Mouse (Mus musculus) layer of hippocampus, postnatal 25 days (tissue): ENCODE measurements around the gene Myo5c. TPM values are rescaled to one million over a fixed set of nuclear protein-coding genes. Genes with fewer than 3 reads are reported as not detected.
"Not testable (repeated sequence)": the region's sequence is repeated elsewhere in the genome, so short reads cannot be mapped to it uniquely, and the experiment has no call there.

ENCODE experiments used
- DNase-seq, 2 experiments: peaks; one replicate each; pipeline ENCODE4 v3.0.0; 2022; ENCODE audit warnings: mixed read lengths in 2 of 2, low spot score in 1 of 2; ENCODE audit errors: extremely low spot score in 1 of 2
- total RNA-seq, 2 experiments: library from RNA; stranded (reverse); gene quantifications; 2 replicates each; pipeline ENCODE4 v1.2.3; 2021

Gene Myo5c
- total RNA-seq, 2 experiments from 2014 or later: 0.49 to 0.54 TPM

DNA sequence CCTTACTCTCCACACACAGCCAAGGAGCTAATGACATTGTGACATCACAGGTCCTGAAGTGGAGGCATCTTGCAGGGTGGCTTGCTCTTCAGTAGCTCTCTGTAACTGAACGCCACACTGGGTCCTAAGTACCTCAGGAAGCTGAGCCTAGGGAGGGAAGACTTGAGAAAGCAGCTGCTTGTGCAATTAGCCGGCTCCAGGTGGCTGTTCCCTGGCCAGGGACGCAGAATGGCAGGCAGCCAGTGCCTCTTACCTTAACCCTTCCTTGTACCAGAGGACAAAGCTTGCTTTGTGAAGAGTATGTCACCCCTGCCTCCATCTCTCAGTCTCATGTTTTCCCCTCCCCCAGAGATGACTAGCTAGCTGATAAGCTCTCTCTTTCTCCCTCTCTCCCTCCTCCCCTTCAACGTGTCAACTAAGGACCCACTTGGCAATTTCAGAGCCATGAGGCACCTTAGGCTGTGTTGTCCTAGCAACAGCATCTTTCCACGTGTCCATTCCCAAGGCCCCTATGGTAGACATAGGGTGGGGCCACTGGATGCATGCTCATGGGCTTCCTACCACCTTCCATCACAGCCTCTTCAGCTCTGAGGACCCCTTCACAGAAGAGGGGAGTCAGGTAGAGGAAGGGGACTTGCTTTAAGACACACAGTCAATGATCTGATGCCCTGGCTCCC lies 12.0 kb downstream of the Myo5c start:
- DNase-seq: no peak

DNA sequence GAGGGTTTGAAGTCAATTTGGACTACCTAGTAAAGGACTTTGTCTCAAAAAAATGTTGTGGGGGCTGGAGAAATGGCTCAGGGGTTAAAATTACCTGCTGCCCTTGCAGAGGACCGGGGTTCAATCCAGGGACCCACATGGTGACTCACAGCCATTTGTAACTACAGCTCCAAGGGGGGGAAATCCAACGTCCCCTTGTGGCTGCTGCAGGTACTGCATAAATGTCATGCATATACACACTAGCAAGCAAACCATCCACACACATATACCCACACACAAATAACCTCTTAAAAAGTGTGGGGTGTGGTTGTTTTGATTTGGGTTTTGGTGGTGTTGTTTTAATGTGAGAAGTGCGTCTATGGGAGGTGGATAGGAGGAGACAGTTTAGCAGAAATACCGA lies 12.7 kb downstream of the Myo5c start:
- no peak for DNase-seq

DNA sequence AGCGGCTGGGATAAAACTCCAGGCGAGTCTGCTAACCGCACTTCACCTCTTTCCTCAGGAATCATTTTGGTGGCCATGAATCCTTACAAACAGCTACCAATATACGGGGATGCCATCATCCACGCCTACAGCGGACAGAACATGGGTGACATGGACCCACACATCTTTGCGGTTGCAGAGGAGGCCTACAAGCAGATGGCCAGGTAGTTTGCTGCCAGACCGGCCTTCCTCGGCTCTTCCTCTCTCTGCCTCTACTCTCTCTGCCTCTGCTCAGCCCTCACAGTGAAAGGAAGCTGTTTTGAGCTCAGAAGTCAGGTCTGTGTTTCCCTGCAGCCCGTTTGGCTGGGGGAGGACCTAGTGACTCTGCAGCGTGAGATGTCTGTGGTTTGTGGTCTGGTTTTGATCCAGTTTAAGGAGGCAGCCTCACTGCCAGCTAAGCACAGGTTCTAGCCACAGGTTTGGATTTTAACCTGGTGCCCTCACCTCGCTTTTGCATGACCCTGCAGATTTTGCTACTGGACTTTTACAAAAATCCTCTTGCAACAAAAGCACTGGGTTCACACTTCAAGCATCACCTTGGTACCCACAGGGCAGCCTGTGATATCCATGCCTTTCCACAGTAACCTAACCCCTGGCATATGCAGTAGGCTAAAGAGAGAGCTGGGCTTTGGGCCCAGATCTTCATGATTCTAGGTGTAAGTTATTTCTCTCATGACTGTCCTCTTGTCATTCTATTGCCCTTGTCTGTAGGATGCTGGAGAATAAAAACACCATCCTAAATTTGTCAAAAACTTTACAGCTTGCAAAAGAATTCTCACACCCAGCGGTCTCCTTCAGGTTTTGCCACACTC lies 14.5 kb downstream of the Myo5c start:
- DNase-seq: no peak

DNA sequence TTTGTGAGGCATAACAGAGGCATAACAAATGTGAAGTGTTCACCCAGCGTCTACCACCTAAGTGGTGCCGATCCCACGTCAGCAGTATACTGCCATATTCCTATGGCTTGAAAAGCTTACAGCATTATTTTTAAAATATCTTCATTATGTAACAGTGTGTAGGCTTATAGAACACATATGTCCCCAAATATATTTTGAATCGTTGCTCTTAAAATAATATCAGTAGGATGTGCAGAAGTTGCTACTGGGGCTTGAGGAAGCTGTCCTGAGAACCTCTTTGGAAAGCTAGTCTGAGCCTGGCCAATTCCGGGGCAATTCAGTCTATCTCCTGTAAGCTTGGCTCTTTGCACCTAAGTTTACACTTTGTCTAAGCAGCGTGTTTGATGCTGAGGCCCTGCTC lies 16.1 kb downstream of the Myo5c start:
- DNase-seq: no peak

DNA sequence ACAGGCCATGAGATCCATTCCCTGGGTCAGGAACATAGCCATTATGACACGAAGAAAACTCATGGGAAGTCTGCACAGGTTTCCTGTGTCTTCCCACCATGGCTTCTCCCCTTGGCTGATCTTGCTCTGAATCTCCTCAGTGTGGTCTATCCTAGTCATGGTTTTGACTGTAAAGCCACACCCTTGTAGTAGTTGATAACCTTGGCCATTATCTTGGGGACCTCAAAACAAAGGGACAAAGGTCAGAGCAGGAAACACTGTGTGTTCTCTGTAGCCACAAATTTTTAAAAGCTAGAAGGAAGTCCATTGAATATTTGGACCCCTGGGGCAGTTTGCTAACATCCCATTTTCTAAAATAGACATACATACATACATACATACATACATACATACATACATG lies 16.5 kb downstream of the Myo5c start:
- DNase-seq: no peak

DNA sequence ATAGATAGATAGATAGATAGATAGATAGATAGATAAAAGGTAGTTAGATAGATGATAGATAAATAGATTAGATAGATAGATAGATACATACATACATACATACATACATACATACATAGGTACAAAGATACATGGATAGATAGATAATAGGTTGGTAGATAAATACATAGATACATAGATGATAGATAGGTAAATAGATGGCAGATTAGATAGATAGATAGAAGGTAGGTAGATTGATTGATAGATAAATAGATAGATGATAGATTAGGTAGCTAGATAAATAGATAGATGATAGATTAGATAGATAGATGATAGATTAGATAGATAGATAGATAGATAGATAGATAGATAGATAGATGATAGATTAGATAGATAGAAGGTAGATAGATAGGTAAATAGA lies 17.1 kb downstream of the Myo5c start:
- no peak for DNase-seq

DNA sequence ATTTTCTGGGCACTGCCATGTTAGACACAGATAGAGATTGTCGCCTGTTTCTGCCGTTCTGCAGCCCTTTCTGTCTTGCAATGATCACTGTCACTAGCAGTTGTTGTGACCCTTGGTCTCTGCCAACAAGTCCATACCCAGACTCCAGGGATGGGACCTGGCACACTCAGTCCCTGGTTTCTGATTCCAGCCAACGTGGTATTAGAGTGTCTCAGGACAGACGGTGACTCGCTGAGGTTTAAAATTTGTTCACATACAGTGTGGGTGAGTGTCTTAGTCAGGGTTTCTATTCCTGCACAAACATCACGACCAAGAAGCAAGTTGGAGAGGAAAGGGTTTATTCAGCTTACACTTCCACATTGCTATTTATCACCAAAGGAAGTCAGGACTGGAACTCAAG lies 21.3 kb downstream of the Myo5c start:
- not testable (repeated sequence) for DNase-seq

DNA sequence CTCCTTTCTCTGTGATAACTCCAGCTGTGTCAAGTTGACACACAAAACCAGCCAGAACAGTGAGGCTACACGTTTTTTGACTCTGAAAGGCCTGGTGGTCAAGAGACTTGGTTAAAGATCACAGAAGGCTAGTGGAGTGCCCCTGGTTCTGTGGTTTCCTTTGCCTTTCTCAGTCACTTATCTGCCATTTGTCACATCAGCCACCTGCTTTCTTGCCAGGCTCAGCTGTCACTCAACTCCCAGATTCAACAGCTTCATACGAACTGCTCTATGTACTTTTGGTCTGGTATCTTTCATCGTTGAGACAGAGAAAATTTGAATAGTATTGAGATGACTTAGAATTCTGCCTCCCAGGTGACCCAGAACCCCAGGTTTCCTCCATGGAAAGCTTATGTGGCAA lies 21.9 kb downstream of the Myo5c start:
- no peak for DNase-seq

DNA sequence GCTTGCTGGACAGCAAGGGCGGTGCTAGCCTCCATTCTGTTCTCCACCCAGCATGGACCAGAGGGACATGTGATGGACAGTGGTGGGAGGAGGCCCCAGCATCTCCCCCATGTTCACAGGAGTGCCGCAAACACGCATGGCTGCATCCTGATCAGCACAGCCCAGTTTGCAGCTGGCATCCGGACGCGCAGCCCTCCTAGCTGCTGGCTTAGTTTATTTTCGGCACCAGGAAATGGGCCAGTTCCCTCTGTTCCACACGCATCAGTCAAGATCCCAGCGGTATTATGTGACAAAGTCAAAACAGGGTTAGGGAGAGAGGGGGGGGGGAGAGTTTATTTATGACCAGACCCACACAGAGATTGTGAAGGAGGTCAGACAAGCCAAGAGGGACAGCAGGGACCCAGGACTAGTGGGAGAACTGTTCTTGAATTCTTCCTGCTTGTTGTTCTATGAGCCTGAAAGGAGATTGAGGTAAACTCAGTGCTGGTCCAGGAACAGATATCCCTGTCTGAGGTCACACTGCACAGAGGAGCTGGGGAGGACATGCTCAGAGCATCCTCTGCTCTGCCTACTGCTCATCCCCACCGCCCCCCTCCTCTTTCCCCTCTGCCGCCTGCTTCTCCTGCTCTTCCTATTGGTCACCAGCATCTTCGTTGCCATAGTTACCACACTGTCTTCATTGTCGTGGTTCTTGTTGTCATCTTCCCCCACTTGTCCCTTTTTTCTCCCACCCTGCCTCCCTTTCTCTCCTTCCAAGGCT lies 22.6 kb downstream of the Myo5c start:
- peak in 1 of 2 experiments; percentile 25 for DNase-seq

DNA sequence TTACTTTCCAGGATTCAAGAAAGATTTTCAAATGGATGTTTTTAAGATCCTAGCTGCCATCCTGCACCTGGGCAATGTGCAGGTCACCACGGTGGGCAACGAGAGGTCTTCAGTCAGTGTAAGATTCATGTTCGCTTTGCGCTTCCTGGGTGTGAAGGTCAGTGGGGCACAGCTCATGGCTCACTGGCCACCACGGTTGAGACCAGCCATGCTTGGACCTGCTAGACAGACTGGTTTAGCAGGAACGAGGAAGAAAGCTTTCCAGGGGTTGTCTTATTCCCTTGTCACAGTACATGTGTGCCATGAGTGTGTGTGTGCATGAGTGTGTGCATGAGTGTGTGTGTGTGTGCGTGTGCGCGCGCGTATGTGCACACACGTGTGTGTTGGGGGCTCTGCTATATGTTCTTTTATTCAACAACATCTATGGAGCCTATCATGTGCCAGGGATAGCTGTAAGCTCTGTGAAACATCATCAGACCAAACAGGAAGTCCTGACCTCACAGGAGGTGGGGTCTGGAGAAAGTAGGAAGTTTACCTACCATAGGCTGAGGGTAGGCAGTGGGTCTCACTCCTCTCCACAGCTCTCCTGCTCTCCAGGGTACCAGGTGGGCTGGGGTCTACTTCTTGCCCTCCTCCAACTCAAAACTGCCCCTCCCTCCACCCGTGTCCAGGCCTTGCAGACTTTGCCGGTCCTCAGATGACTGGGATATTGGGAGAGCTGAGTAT lies 24.2 kb downstream of the Myo5c start:
- no peak for DNase-seq

DNA sequence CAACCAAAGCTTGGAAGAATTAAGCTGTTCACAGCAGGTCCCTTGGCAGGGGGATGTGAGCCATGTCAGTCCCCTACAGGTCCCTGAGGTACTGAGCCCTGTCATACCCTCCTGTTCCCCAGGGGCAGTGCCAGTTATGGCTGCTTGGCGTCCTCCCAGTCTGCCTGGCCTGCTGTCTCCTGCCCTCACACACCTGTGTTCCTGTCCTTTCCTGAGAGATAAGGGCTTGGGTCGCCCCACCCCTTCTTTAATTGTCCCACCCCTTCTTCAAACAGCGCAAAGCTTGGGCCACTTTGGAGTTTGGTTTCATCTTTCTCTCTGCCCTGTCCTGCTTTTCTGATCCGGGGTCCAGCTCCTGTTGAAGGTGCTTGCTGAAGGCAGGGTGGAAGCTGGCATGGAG lies 27.0 kb downstream of the Myo5c start:
- no peak for DNase-seq

DNA sequence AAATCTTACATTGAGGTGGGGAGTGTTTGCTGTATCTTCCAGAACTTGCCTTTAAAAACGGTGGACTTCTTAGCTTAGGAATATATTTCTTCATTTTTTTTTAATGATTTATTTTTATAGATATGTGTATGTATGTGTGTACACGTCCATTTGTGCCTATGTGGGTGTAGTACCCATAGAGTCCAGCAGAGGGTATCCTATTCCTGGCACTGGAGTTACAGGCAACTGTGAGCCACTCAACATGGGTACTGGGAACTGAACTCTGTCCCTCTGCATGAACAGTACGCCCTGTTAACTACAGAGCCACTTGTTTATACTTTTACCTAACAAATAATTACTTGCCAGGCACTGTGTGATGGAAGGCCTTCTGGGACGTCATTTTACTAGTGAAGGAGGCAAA lies 27.8 kb downstream of the Myo5c start:
- DNase-seq: no peak

DNA sequence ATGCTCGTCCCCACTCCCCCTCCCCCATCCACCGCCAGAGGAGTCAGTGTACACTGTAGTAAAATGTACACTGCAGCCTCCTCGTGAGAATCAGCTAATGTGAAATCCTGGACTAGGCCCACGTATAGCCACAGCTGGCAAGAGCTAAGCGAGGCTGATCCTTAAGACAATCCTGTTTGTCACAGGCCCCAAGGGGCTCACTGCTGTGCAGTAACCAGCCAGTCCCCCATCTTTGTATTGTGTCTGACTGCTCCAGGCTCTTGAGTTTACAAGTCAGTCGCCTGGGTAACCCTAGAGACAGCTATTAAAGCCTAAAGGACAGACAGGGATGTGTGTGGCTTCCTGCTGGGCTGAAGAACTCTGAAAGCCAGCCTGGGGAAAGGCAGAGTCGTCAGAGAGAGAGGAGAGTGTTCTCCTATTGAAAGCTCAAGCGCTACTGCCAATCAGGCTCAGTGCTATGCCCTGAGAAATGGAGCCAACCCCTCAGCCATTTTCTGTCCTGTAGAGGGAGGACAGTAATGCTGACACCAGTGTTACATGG lies 29.6 kb downstream of the Myo5c start:
- no peak for DNase-seq

DNA sequence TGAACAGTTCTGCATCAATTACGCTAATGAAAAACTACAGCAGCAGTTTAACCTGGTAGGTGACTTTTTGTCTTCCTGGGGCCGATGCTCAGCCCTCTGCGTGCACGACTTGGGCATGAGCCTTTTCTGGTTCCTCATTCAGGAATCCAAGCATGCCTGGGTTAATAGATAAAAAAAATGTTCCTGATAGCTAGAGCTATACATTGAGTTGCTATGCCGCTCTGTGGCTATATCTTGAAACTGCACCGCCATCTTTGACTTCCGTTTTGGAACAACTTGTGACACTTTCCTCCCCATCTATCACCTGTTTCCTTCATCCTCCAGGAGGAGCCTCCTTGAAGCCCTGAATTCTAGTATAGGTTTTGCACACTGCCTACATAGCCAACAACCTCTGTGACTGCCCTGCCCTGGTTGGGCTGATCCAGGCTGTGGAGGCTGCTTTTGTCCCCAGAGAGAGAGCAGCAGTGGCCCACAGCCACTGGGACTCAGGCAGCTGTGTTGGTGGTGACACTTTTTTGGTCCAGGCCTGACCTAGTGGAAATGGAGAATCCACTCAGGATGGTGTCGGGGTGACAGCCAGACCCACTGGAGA lies 30.5 kb downstream of the Myo5c start:
- no peak for DNase-seq

DNA sequence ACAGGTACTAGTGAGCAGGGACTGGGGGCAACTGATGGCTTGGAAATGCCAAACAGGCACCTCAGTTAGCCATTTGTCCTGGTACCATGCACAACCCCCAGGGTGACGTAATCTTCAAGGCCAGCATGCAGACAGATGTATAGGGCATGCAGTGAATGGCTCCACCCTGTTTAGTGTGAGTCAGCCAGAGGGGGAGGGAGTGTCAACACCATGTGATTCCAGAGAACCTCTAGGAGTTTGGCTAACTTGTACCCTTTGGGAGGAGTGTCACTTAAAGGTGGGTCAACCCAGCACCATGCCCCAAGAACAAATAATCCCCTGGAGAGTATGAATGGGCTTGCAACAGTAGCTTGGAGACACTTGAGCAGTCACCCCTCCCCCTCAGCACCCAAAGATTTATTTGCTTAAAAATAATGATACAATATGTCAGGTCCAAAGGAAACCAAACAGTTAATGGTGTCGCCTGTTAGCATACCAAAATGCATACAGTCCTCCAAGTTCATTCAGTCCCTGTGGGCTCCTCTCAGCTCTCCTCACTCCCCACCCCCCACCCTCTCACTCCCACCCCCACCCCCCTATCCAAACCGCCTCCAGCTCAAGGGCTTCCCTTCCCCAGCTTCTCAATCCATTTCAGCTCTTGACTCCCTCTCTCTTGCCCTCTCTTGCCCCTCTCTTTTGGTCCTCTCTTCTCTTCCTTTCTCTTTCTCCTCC lies 32.3 kb downstream of the Myo5c start:
- DNase-seq: no peak

DNA sequence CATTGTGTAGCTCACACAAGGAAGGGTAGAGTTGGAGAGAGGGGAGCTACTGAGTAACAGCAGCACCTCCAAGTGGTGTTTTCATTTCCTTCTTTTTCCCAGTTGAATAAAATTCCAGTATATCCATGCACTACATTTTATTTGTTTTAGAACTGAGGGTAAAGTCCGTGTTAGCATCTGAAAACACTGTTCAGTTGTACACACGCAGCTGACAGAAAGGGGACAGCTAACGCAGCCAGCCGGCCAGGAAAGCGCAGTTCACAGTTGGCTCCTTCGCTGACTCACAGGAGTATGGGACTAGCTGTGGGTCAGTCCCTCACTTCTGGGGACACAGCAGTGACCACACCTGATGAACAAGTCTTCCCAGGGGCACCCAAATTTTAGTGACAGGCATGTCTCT lies 35.3 kb downstream of the Myo5c start:
- DNase-seq: no peak

DNA sequence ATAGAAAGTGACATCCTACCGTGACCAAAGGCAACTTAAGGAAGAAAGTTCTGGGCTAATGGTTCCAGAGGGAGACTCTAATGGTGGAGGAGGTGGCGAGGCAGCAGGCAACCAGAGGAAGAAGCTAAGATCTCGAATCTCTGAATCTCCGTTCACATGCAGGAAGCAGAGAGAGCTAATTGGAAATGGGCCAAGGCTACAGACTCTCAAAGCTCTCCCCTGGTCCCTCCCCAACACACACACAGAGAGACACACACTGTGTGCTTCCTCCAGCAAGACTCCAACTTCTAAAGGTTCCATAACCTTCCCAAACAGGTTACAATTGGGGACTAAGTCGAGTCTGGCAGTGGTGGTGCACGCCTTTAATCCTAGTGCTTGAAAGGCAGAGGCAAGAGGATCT lies 38.6 kb downstream of the Myo5c start:
- DNase-seq: no peak

DNA sequence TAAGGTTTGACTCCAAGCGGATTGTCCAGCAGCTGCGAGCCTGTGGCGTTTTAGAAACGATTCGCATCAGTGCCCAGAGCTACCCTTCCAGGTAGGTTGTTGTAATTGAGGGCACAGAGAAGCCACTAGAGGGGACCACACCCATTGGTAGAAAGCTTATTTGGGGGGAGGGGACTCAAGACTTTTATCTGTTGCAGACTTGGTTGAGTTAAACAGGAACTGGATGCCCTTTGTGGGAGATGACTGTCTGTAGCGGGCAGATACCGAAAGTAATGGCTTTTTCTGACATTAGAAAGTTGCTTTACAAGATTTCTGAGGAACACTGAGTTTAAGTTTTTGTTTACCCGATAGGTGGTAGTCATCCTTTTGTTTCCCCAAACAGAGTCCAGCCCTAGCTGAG lies 39.7 kb downstream of the Myo5c start:
- no peak for DNase-seq

DNA sequence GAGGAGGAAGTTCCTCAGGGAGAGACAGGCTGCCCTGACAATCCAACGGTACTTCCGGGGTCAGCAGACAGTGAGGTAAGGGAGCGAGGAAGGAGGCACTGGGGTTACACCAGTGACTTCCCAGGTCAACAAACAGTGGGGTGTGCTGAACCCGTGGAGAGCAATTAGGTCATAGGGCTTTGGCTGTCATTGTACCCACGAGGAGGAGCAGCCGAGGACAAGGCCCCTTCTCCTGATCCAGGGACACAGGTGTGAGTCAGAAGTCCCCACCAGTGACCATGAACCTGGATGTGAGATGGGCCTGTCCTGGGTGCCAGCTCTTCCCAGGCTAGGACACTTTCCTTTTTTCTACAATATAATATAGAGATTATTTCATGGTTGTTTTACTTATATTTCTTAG lies 41.8 kb downstream of the Myo5c start:
- DNase-seq: no peak
